Mouse (Mus musculus) regulatory T cell (primary cell): Measurements from ENCODE around the gene Wfdc11.
"Not testable (repeated sequence)": the region's sequence is repeated elsewhere in the genome, so short reads cannot be mapped to it uniquely, and the experiment has no call there.

Experiments
- in situ Hi-C: fragments of 300-600 bp; cut with MboI, MseI; formaldehyde crosslinking; loops from one replicate; pipeline ENCODE4 v1.15.1; 2025; ENCODE audit warnings: high pct_unique_total_duplicates

Wfdc11 gene

DNA sequence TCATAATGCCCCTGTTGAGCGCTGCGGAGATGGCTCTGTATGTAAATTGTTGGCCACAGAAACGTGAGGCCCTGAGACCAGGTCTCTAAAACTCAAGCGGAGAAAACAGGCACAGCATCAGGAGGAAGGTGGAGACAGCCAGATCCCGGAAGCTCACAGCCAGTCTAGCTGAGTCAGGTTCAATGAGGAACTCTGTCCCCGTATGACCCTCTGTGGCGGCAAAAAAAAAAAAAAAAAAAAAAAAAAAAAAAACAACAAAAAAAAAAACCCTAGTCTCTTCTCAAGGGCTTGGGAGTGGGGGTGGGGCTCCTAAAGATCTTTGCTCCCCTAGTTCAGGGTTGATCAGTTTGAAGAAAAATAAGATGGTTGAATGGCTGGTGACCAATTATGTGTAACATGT, 32.8 kb downstream of the Wfdc11 start:
- in situ Hi-C loops, result no loop called here

DNA sequence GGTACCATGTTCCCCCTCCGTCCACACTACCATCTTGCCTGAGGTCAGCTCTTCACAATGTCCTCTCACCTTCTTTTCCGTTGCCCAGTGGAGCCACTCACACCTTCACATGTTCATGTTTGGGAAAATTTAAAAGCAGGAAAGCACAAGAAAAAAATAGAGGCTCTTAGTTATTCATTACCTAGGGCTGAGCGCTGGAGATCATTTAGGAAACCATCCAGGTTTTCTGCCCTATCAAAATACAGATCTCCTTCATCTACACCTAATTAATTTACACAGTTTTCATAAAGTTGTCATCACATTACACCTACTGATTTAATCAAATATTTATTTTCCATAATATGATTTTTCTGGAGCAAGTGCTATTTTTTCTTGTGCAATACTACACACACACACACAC, 35.2 kb downstream of the Wfdc11 start, which contains the start of gene Wfdc16:
TSS of gene Wfdc16 (minus strand) at position 101 of the 400 bp plus-strand sequence.
- in situ Hi-C loops, result no loop called here

DNA sequence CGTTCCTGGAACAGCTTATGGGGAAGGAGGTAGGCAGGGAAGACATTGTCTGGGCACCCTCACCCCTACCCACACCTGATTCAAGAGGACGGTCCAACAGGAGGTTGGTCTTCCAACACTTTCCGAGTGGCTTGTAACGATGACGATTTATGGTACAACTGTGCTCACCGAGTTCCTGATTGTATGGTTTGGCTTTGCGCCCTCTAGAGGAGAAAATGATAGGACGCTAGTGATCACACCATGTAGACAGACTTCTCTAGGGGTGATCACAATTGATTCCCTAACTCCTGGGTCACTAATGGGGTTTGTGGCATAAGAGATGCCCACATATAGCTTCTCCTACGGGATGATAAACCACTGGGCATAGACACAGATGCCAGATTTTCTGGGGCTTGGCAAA, 38.6 kb downstream of the Wfdc11 start:
- in situ Hi-C loops, result no loop called here

GRCm38 (mm10) chr2:164621775-164622174, 52.1 kb downstream of the Wfdc11 start:
- in situ Hi-C loops, result no loop called here

- in situ Hi-C loops, result loop anchor here (5.0 kb wide), 1 partner anchor 37 kb away; no protein-coding TSS in a partner anchor
Measured at GRCm38 (mm10) chr2:164619050-164619449, 54.8 kb downstream of the Wfdc11 start.

DNA sequence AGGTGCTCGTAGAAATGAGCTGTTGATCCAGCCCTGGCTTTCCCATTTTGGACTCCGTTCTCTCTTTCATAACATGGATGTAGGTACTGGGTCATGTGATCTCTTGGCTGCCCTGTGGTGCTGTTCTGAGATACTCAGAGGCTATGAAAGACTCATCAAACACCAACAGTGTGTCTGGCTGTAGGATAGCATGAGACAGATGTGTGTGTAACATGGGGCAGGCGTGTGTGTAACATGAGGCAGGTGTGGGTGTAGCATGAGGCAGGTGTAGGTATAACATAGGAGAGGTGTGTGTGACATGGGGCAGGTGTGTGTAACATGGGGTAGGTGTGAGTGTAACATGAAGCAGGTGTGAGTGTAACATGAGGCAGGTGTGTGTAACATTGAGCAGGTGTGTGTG, 58.5 kb downstream of the Wfdc11 start:
- in situ Hi-C loops, result loop anchor here (5.0 kb wide), 1 partner anchor 33 kb away; no protein-coding TSS in a partner anchor

DNA sequence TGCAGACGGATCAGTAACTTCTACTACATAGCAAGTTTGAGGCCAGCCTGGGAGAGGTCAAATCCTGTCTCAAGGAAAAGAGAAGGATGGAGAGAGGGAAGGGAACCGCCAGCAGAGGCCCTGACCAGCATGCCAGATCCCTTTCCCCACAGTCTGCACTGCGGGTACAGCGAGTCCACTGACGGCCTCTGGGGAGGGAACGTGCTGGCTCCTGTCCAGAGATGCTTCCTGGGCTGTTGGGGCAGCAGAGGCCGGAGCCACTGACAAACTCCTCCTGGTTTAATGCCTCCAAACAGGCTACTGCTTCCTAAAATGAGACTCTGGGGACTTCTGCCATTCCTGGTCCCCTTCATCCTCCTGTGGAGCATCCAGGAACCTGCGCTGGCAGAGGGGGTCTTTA, 60.4 kb downstream of the Wfdc11 start, which contains the start of the genes Wfdc6b and Wfdc8:
TSS of gene Wfdc6b (plus strand) at position 52 of the 400 bp plus-strand sequence.
TSS of gene Wfdc8 (minus strand) at position 156 of the 400 bp plus-strand sequence.
- in situ Hi-C loops, result not testable (repeated sequence)
